Mouse (Mus musculus) retina, postnatal 7 days (tissue): Measurements from ENCODE around the gene Abcb5.
A peak's percentile ranks its signal among the peaks of the same experiment; 100 is the strongest.
"Not testable (repeated sequence)": the region's sequence is repeated elsewhere in the genome, so short reads cannot be mapped to it uniquely, and the experiment has no call there.

Experiments
- DNase-seq: peaks from one replicate; pipeline ENCODE4 v3.0.0-alpha.2; 2012; ENCODE audit warnings: low read depth, low spot score

Gene Abcb5

DNA sequence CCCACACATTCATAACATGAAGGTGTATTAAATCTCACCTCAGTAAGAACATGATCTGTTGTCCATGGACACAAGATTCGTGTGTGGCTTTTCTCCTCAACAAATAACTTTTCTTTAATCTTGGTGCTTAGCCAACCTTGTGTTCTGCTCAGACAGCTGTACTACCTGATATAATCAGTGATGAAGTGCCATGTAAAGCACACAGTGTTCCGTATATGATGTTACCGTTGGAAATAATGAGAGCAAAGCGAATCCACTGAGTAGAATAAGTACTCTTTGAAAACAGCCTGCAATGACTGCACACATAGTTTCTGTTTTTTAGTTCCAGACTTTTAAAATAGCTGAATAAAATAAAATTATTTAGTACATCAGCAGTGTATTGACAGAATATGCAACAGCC lies at the start of gene Abcb5:
Gene Abcb5 (minus strand): TSS at position 101 of the 400 bp plus-strand sequence.
- DNase-seq: no peak

DNA sequence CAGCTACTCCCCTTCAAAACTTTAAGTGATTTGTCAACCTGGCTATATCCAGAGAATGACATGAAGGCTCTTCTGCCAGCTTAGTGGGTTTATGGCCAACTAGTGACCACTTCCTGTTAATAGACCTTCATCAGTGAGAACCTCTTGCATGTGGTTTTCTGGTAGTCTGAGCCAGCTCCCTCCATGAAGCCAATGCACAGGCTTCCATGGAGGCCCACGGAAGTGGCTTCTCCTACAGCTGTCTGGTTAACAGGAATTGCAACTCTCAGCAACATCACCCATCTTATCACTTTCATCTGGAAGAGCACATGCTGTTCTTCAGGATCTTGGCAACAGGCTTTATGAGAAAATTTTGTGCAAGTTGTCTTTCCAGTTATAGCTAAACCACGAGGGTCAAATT lies 33.0 kb upstream of the Abcb5 start:
- no peak for DNase-seq

DNA sequence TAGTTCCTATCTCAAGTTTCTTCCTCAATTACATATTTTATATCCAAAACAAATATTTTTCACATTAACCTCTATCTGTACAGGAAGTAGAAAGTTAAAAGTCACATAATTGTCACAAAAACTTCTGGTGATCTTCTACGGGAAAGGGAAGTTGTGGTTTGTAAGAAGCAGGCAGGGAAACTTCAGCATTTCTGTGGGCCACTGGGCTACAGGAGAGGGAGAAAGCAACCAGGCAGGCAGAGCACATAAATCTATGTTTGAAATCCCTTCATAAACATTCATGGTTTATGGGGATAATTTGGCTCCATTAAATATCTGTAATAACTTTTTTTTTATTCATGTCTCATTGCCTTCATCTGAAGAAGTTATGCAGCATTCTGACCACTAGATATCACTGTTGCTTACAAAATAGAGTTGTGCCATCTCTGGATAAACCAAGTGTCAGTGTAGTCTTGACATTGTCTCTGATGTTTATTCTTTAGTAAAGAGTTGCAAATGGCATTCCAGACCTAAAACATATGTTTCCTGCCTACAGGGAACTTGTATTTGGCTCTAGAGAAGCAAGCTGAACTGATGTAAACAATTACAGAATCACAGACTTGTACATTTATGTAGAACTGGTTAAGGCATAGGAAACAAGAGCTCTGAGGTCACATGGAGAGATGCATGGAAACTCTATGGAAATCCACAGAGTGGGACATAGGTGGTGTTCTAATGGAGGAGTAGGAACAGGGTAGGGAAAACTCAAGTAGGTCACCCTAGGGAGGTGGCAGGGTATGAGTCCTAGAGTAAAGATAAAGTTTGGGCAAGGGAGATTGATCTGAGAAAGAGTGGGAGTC lies 28.3 kb upstream of the Abcb5 start:
- DNase-seq: peak; percentile 5

GRCm38 (mm10) chr12:118984852-118985251 lies 18.6 kb upstream of the Abcb5 start:
- no peak for DNase-seq

DNA sequence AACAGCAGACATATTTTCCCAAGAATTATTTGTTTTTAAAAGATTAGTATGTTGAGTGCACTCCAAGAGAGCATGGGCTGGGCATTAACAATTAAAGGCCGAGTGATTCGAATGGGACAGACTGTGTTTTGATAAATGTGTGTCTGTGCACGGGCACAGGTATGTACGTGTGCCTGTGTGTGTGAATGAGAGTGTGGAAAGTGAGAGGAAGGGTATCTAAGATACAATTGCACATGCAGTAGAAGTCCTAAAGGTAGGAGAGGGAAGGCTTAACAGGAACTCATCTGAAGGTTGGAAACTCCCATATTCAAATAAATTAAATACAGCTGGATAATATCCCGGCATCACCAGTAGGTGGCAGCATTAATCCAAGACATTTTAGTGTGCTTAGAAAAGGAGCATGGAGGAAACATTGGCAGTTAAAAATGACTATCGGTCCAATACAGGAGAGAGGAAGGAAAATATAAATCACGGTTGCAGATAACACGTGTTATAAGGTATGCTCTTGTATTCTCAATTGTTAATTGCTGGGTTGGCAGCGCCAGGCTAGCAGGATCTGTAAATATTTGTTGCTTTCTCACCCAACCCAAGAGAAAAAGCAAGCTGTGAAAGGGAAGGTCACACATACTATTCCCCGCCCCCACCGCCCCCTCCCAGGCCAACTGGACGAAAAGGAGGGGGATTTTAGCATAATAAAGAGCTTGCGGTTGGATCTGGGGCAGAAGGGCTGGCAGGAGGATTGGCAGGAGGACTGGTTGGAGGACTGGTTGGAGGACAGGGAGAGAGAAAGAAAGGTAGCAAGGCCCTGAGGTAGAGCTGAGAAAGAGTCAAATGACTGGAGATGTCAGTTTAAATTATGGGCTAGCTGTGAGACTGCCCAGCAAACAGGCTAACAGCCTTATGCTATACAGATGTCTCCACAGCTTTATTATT lies 35.6 kb downstream of the Abcb5 start:
- DNase-seq: peak; percentile 56

DNA sequence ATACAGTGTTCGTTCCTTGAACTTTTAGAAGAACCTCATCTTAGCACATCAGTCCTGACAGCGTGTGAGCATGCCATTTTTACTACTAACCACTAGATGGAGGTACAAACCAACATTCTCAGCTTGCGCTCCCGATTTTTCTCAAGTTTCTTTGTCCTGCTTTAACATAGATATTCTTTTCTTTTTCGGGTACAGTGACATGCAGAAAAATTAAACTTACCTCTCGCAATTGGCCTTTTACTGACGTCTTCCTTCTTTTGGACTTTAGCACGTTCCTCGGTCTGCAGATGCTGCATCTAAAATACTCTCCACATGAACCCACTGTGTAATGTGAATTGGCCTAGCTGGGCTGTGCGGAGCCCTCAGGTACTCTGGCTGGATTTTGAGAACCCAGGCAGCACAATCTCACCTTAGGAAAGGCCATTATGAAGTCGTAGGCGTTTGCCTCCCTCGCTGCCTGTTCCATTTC lies 39.4 kb downstream of the Abcb5 start:
- DNase-seq: peak; percentile 20

GRCm38 (mm10) chr12:118923874-118924273 lies 42.3 kb downstream of the Abcb5 start:
- not testable (repeated sequence) for DNase-seq

DNA sequence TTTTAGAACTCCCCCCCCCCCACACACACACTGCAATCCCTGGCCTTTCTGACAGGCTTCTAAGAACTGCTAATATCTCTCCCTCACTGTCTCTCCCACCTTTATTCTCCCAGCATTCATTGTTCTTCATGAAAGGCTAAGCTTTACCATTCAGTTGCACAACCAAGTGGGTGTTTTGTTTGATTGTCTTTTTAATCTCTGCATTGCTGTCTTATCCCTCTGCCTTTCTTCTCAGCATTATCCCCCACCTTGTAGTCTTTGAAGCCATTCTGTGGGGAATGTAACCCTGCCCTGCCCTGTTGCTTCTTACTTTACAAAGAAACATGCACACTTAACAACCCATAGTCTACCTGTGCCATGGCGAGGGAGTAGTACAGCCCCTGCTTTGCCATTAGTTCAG lies 48.5 kb downstream of the Abcb5 start:
- DNase-seq: no peak

DNA sequence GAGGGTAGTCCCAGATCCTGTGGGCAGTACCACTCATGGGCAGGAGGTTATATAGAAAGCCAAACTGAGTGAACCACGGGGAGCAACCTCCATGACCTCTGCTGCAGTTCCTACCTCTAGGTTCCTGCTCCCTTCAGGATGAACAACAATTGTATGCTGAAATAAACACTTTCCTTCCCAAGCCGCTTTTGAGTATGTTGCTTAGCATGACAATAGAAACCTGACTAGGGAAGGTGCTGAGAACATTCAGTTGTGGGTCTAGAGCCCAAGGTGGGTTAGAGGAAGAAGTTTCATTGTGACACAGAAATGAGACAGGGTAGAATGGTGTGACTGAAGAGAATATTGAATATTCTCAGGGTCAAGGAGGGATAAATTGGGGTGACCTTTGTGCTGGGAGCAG lies 55.9 kb downstream of the Abcb5 start:
- no peak for DNase-seq

DNA sequence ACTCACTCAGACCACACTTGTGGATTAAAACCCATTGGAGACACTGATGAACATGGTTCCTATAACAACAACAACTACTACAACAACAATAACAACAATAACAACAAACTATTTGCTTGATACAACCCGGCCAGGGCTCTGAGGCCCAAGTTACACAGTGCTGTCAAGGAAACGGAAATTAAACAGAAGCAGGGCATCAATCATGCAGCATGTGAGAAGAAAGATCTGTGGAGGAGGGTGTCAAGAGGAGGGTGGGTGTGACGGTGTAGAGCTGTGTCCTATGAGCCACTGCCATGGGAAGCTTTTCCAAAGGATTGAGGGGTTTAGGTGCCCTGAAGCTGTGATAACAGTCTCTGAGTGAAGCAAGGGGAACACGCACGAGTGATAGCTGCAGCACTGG lies 64.0 kb downstream of the Abcb5 start:
- DNase-seq: no peak

GRCm38 (mm10) chr12:118887964-118888363 lies 78.3 kb downstream of the Abcb5 start:
- DNase-seq: no peak

DNA sequence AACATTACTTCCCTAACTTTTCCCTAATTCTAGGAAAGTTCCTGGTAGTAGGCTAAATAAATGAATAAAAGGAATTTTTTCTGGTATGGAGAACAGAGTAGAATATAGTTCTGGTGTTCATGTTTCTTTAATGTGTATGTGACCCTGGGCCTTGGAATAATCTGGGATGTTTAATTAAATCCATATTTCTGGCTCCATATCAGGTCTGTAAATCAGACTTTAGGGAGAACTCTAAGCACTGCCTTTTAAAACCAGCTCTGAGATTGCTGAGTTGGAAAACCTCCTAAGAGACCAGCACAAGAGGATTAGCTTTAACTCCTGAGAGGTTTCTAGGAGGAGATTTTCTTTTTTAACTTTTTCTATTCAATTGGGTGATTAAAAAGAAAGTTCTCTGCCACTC lies 83.4 kb downstream of the Abcb5 start:
- DNase-seq: no peak

DNA sequence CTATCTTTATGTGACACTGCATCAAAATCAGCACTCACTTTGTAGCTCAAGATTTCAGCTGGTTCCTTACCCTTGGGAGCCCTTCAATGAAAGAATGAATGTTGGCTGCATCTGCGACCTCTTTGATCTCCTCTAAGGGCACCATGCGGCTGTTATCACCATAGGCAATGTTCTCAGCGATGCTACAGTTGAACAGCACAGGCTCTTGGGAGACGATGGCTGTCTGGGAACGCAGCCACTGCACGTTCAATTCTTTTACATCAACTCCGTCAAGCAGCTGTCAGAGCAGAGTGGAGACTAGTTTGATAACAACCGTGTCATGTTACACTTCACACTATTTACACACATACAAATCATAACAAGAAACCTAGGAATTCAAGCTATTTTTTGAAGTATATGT lies 93.5 kb downstream of the Abcb5 start:
- no peak for DNase-seq

DNA sequence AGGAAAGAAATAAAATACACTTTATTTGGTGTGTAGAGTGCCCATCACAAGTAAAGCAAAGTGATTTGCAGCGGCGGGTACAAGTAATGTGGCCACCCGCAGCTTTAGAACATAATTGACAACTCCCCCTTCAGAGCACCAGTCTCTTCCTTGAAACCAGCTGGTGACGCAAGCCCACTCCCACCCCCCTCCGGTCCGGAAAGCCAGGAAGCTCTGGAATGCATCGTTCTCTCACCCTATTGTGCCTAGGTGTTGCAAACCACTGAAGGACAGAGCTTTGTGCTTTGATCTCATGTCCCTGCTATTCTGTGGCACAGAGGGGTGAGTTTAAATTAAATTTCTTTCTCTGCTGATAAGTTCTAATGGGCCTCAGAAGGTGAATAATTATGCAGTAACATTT lies 110.1 kb downstream of the Abcb5 start:
- DNase-seq: no peak

DNA sequence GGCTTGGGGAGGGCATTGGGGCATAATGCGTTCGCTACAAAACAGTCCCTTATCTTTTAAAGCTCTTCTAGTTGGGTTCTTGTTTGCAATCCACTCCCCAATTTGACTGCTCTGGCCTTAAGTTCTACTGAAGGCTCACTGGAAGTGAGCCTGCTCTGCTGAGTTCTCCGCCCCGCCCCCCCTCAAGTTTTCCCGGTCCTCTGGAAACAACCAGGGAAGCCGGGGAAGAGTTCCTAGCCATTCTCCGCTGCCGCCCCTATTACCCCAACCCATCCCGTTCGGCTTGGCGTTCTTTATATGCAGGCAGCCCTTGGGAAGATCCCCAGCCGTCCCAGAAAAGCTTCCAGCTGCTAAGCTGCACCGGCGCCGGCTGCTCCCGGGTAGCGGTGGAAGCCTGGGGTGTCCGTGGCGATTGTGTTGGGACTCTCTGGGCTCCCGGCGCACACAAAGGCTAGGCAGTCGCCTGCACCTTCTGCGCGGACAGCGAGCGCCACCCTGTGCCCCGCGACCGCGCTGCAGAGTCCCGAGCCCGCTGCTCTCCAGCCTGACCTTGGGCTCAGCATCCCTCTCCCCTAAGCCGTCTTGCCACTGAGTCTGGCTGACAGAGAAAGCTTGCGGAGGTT lies 111.3 kb downstream of the Abcb5 start:
- peak; percentile 56 for DNase-seq

GRCm38 (mm10) chr12:118854401-118854800 lies 111.8 kb downstream of the Abcb5 start:
- DNase-seq: no peak

DNA sequence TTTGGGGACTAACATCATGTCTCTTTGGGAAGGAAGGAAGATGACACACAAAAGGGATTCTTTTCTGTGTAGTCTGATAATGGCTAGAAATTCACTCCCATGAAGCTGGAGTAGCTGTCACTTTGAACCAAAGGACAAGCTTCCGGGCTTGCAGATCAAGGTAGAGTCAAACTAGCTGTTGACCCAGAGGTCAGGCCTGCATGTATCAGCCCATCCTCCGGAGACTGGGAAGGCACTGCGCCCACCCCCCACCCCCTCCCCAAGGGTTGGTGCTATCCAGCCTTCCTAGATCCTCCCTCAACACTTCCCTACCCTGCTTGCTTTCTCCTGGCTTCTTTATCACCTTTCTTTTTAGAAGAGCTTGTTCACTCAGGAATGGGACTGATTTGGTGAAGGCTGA lies 112.9 kb downstream of the Abcb5 start:
- DNase-seq: no peak

DNA sequence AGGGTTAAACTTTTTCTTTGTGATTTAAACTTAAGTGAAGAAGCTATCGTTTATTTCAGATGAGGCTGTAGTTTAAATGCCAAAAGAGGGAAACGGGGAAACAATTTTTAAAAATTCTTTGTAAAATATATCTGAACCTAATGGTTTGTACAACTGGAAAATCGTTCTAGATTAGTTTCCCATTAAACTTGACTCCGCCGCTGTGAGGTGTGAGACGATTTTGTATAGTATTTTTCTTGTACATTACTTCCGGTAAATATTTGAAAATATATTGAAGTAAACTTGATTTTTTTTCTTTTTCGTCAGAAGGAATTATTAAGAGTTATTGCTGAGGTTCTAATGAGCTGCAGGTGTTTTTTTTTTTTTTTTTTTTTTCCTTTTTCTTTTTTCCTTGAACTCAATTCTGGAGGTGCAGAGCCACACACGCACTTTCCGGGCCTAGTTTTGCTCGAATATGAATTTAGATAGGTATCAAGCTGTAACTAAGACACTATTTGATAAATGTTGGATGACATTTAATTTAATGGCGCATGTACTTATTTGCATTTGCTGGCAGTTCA lies 115.3 kb downstream of the Abcb5 start:
- DNase-seq: no peak

DNA sequence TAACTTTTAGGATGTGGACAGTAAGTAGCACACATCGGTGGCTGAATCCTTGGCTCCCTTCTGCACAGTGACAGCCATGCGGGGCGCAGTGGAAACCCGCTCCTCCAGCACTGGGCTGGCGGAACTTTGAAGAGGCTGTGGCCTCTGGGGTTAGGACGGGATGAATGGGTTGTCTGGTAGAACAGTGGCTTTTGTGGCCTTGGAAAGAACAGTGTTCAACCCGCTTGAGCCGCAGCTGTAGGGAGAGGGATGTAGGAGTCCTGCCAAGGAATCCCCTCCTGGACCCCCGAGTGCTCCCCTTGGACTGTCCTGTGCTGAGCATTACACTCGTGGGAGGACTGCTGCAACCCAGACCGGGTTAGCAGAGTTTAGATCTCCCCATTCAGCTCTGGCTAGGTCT lies 116.2 kb downstream of the Abcb5 start:
- no peak for DNase-seq

- DNase-seq: no peak
Measured at GRCm38 (mm10) chr12:118849203-118849861, 116.9 kb downstream of the Abcb5 start.
